Mouse (Mus musculus) hindbrain, embryonic 13.5 days (tissue): Measurements from ENCODE around the gene Atp5d. TPM values are rescaled to one million over a fixed set of nuclear protein-coding genes. Genes with fewer than 3 reads are reported as not detected.

Source experiments
- ATAC-seq: fragments of 200-750 bp; cut with Nextera tagmentation; 2 replicates; pipeline ENCODE4 v1.8.0; 2017; ENCODE audit warnings: moderate TSS enrichment; ENCODE audit not compliant: low FRiP score
- H3K27ac ChIP-seq: fragments of 300-500 bp; sonication (generic); 2 replicates; pipeline ENCODE4 v1.5.1; 2015; ENCODE audit warnings: inconsistent platforms, mild to moderate bottlenecking, moderate library complexity
- H3K27me3 ChIP-seq: fragments of 300-500 bp; sonication (generic); 2 replicates; pipeline ENCODE4 v1.6.1; 2015; ENCODE audit warnings: mild to moderate bottlenecking, inconsistent platforms
- H3K36me3 ChIP-seq: fragments of 300-500 bp; sonication (generic); 2 replicates; pipeline ENCODE4 v1.6.1; 2015; ENCODE audit warnings: mild to moderate bottlenecking, inconsistent platforms
- H3K4me1 ChIP-seq: fragments of 300-500 bp; sonication (generic); replicated peaks from 2 replicates; pipeline ENCODE4 v1.6.1; 2015; ENCODE audit warnings: inconsistent platforms
- H3K4me2 ChIP-seq: fragments of 300-500 bp; sonication (generic); 2 replicates; pipeline ENCODE4 v1.6.1; 2015; ENCODE audit warnings: inconsistent platforms, mild to moderate bottlenecking, moderate library complexity
- H3K4me3 ChIP-seq: fragments of 300-500 bp; sonication (generic); 2 replicates; pipeline ENCODE4 v1.5.1; 2015; ENCODE audit warnings: mild to moderate bottlenecking, inconsistent platforms
- H3K9ac ChIP-seq: fragments of 300-500 bp; sonication (generic); 2 replicates; pipeline ENCODE4 v1.6.1; 2015; ENCODE audit warnings: mild to moderate bottlenecking, inconsistent platforms
- H3K9me3 ChIP-seq: fragments of 300-500 bp; sonication (generic); 2 replicates; pipeline ENCODE4 v1.6.1; 2016; ENCODE audit warnings: inconsistent platforms
- WGBS: fragments of 180-500 bp; shearing (Covaris S2); methylation state at CpG from one replicate; pipeline ENCODE4 v1.1.7; 2015; 5-methylcytosine and 5-hydroxymethylcytosine counted together
- polyA plus RNA-seq: library from polyadenylated mRNA; unstranded; fragments of >200 nt; fragmentation: Nextera tagmentation; extraction: Ambion mirVana; gene quantifications from 2 replicates; pipeline ENCODE4 v1.2.1, GENCODE M21; 2015

The Atp5d gene
- polyA plus RNA-seq, 1 experiment from 2014 or later: 449 TPM

DNA sequence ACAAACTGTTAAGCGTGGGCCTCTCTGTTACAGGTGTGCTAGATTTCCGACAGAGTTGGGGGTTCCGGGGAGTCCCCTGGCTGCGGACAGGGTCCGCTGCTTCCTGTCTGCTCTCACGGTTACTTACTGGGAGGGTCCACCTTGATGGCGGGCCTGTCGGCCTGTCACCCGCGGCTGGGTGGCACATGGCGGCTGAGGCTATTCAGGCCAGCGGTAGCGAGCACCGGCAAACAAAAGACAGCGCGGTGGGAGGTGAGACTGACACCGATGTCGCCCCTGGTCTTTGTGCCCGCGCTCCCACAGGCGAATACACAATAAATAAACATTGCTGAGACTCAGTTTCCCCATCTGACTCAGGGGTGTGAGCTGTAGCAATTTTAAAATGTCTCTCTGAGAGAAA lies 51.6 kb downstream of the Atp5d start:
- Histone ChIP-seq H3K9ac (peak overlapping the region; percentile 72), H3K27ac (peak overlapping the region; percentile 83), H3K4me1 (peaks cover 31% of the 10 kb centered on the region), H3K4me3 (peak overlapping the region; percentile 39), H3K4me2 (peak overlapping the region; percentile 64), H3K9me3 (no peaks in the 10 kb centered on the region), H3K27me3 (peaks cover 27% of the 10 kb centered on the region; the same call in 1 of the 2 replicates), H3K36me3 (peaks cover 28% of the 10 kb centered on the region)
- no peak for ATAC-seq
- WGBS: 5% methylated on average over 21 of the region's 21 CpGs

DNA sequence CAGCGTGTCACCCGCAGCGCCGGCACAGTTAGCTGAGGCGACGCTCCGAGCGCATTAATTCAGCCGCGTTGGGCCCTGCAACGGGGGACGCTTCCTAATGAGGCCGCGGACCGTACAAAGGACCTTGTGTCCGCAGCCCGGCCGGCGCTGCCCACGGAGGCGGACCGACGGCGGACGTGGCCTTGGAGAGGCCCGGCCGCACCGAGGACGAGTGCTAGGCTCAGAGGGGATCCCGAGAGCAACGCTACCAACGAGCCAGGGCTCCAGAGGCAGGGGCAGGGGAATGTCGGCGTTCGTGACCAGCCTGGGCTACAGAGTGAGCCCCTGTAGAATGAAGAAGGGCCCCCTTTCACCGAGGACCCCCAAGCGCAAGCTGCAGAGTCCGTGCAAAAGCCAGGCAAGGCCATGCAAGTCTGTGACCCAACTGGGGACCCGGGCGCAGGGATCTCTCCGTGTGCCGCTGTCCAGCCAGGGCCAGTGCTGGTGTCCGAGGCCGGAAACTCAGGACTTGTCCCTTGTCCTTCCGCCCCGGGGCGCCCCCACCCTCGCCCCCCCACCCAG lies 52.1 kb downstream of the Atp5d start:
- H3K9ac ChIP-seq: peak overlapping the region; percentile 72
- peaks cover 28% of the 10 kb centered on the region for H3K4me1 ChIP-seq
- whole genome bisulfite sequencing: 1% methylated on average over 47 of the region's 48 CpGs
- peak overlapping the region; percentile 39 for H3K4me3 ChIP-seq
- peaks cover 28% of the 10 kb centered on the region for H3K36me3 ChIP-seq
- H3K27ac ChIP-seq: peak overlapping the region; percentile 83
- peak; percentile 50 for ATAC-seq
- H3K9me3 ChIP-seq: no peaks in the 10 kb centered on the region
- peaks cover 25% of the 10 kb centered on the region; the same call in 1 of the 2 replicates for H3K27me3 ChIP-seq
- peak overlapping the region; percentile 64 for H3K4me2 ChIP-seq

DNA sequence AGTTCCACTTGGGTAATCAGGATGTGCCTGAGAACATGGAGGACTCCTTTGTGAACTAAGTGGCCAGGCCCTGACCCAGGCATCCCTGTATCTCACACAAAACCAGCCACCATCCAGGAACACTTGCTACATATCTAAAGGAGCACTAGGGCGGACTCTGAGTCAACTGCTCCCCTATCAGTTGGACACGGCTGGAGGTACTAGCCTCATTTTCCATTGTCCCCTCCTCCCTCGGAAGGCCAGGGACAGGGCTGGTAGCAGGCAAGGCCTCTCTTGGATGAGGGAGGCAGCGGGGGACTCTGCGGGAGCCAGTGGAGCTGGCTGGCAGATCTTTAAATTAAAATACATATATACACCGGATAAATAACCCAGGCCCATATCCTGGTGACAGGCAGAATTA lies 55.5 kb downstream of the Atp5d start:
- 69% methylated on average over 6 of the region's 6 CpGs for WGBS
- no peak for ATAC-seq
- Histone ChIP-seq H3K4me1 (peaks cover 20% of the 10 kb centered on the region), H3K27me3 (peaks cover 8% of the 10 kb centered on the region; the same call in 1 of the 2 replicates), H3K27ac (no peak overlapping the region), H3K4me3 (no peak overlapping the region), H3K4me2 (no peak overlapping the region), H3K36me3 (peaks cover 3% of the 10 kb centered on the region), H3K9ac (no peak overlapping the region), H3K9me3 (no peaks in the 10 kb centered on the region)

DNA sequence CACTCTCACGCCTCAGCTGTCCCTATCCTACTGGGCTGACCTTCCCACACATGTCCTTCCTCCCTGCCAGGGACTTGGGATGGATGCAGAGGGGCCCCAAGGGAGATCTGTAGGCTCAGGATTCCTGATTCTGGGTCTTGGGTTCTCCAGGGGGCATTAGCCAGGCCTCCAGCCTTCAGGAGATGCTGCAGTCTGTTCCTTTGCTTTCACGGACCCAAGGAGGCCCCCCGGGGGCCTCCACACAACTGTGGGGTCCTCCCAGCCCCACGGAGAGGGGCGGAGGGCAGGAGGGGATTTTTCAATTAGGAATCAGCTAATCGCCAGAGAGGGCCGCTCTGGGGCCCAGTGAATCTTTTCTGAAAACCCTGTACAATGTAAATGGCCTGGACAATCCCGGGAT lies 56.0 kb downstream of the Atp5d start:
- H3K27ac ChIP-seq: no peak overlapping the region
- H3K36me3 ChIP-seq: no peaks in the 10 kb centered on the region
- 0 out of 2 replicates have a peak, but pooled peaks cover 7% of the 10 kb centered on the region for H3K27me3 ChIP-seq
- WGBS: 46% methylated on average over 8 of the region's 8 CpGs
- no peak overlapping the region for H3K4me2 ChIP-seq
- H3K9ac ChIP-seq: 0 out of 2 replicates have a peak overlapping the region, but pooled peaks have one; percentile 8
- no peak overlapping the region for H3K4me3 ChIP-seq
- no peaks in the 10 kb centered on the region for H3K9me3 ChIP-seq
- peaks cover 20% of the 10 kb centered on the region for H3K4me1 ChIP-seq
- no peak for ATAC-seq

Other genes with a start within 250 kb of the Atp5d start
- gene Cfd, start 247.8 kb upstream of the Atp5d start, polyA plus RNA-seq: not detected in 2 replicates
- 55.3 and 58.3 TPM in 2 replicates for gene Med16, start 229.7 kb upstream of the Atp5d start, polyA plus RNA-seq
- 20.6 and 22.0 TPM in 2 replicates for gene Gm26602, start 227.8 kb upstream of the Atp5d start, polyA plus RNA-seq
- 2.1 and 2.3 TPM in 2 replicates for gene Kiss1r, start 221.7 kb upstream of the Atp5d start, polyA plus RNA-seq
- gene R3hdm4, start 217.4 kb upstream of the Atp5d start, polyA plus RNA-seq: 243 and 256 TPM in 2 replicates
- gene Arid3a, start 211.6 kb upstream of the Atp5d start, polyA plus RNA-seq: 3.5 and 4.0 TPM in 2 replicates
- gene Wdr18, start 178.5 kb upstream of the Atp5d start, polyA plus RNA-seq: 77.4 and 77.9 TPM in 2 replicates
- 0.61 and 0.65 TPM in 2 replicates for gene Grin3b, start 167.9 kb upstream of the Atp5d start, polyA plus RNA-seq
- 16.0 and 16.3 TPM in 2 replicates for gene Tmem259, start 154.3 kb upstream of the Atp5d start, polyA plus RNA-seq
- 43.7 and 53.1 TPM in 2 replicates for gene Cnn2, start 150.0 kb upstream of the Atp5d start, polyA plus RNA-seq
- gene Abca7, start 142.1 kb upstream of the Atp5d start, polyA plus RNA-seq: 5.2 and 6.1 TPM in 2 replicates
- gene Arhgap45, start 122.0 kb upstream of the Atp5d start, polyA plus RNA-seq: 2.5 and 2.8 TPM in 2 replicates
- gene Polr2e, start 98.8 kb upstream of the Atp5d start, polyA plus RNA-seq: 150 and 154 TPM in 2 replicates
- gene Gpx4, start 91.5 kb upstream of the Atp5d start, polyA plus RNA-seq: 509 and 531 TPM in 2 replicates
- 13.6 and 14.4 TPM in 2 replicates for gene Sbno2, start 33.1 kb upstream of the Atp5d start, polyA plus RNA-seq
- gene Stk11, start 22.8 kb upstream of the Atp5d start, polyA plus RNA-seq: 16.3 and 18.2 TPM in 2 replicates
- 57.4 and 59.2 TPM in 2 replicates for gene Cbarp, start 2.2 kb downstream of the Atp5d start, polyA plus RNA-seq
- gene Midn, start 9.6 kb downstream of the Atp5d start, polyA plus RNA-seq: 32.4 and 34.7 TPM in 2 replicates
- 364 and 409 TPM in 2 replicates for gene Cirbp, start 27.4 kb downstream of the Atp5d start, polyA plus RNA-seq
- gene 1600002K03Rik, start 34.3 kb downstream of the Atp5d start, polyA plus RNA-seq: 11.9 and 14.1 TPM in 2 replicates
- 18.8 and 21.4 TPM in 2 replicates for gene Efna2, start 40.9 kb downstream of the Atp5d start, polyA plus RNA-seq
- gene Mum1, start 87.8 kb downstream of the Atp5d start, polyA plus RNA-seq: 47.3 and 49.9 TPM in 2 replicates
- gene Ndufs7, start 110.5 kb downstream of the Atp5d start, polyA plus RNA-seq: 253 and 263 TPM in 2 replicates
- 22.3 and 24.9 TPM in 2 replicates for gene Gamt, start 122.4 kb downstream of the Atp5d start, polyA plus RNA-seq
- gene Dazap1, start 122.9 kb downstream of the Atp5d start, polyA plus RNA-seq: 61.6 and 66.2 TPM in 2 replicates
- gene Rps15, start 153.8 kb downstream of the Atp5d start, polyA plus RNA-seq: 583 and 598 TPM in 2 replicates
- 182 and 183 TPM in 2 replicates for gene Apc2, start 157.3 kb downstream of the Atp5d start, polyA plus RNA-seq
- gene 2310011J03Rik, start 181.9 kb downstream of the Atp5d start, polyA plus RNA-seq: 28.5 and 29.1 TPM in 2 replicates
- 1.9 and 2.5 TPM in 2 replicates for gene Pcsk4, start 190.9 kb downstream of the Atp5d start, polyA plus RNA-seq
- 3.1 and 3.5 TPM in 2 replicates for gene Reep6, start 191.3 kb downstream of the Atp5d start, polyA plus RNA-seq
- 0.42 and 0.66 TPM in 2 replicates for gene Adamtsl5, start 209.8 kb downstream of the Atp5d start, polyA plus RNA-seq
- 1.2 and 1.7 TPM in 2 replicates for gene Plk5, start 217.8 kb downstream of the Atp5d start, polyA plus RNA-seq
- gene Mex3d, start 249.0 kb downstream of the Atp5d start, polyA plus RNA-seq: 14.8 and 16.5 TPM in 2 replicates